Mouse (Mus musculus) neural tube, embryonic 13.5 days (tissue): ENCODE data around the gene Zbtb7b. TPM values are rescaled to one million over a fixed set of nuclear protein-coding genes. Genes with fewer than 3 reads are reported as not detected.

Source experiments
- ATAC-seq: fragments of 200-750 bp; cut with Nextera tagmentation; 2 replicates; pipeline ENCODE4 v1.8.0; 2017; ENCODE audit warnings: low read depth, mild to moderate bottlenecking, moderate TSS enrichment, moderate library complexity
- H3K27ac ChIP-seq: fragments of 300-500 bp; sonication (generic); replicated peaks from 2 replicates; pipeline ENCODE4 v1.5.1; 2015; ENCODE audit warnings: moderate library complexity, mild to moderate bottlenecking, inconsistent platforms
- H3K27me3 ChIP-seq: fragments of 300-500 bp; sonication (generic); 2 replicates; pipeline ENCODE4 v1.6.1; 2015; ENCODE audit warnings: mild to moderate bottlenecking, inconsistent platforms
- H3K36me3 ChIP-seq: fragments of 300-500 bp; sonication (generic); 2 replicates; pipeline ENCODE4 v1.6.1; 2015; ENCODE audit warnings: mild to moderate bottlenecking, inconsistent platforms
- H3K4me1 ChIP-seq: fragments of 300-500 bp; sonication (generic); replicated peaks from 2 replicates; pipeline ENCODE4 v1.6.1; 2015; ENCODE audit warnings: inconsistent platforms
- H3K4me2 ChIP-seq: fragments of 300-500 bp; sonication (generic); 2 replicates; pipeline ENCODE4 v1.6.1; 2015; ENCODE audit warnings: inconsistent platforms, mild to moderate bottlenecking, moderate library complexity
- H3K4me3 ChIP-seq: fragments of 300-500 bp; sonication (generic); 2 replicates; pipeline ENCODE4 v1.5.1; 2015; ENCODE audit warnings: mild to moderate bottlenecking, inconsistent platforms
- H3K9ac ChIP-seq: fragments of 300-500 bp; sonication (generic); 2 replicates; pipeline ENCODE4 v1.6.1; 2015; ENCODE audit warnings: moderate library complexity, mild to moderate bottlenecking, inconsistent platforms
- H3K9me3 ChIP-seq: fragments of 300-500 bp; sonication (generic); 2 replicates; pipeline ENCODE4 v1.6.1; 2016; ENCODE audit warnings: inconsistent platforms
- WGBS: fragments of 180-500 bp; shearing (Covaris S2); methylation state at CpG from one replicate; pipeline ENCODE4 v1.1.7; 2015; 5-methylcytosine and 5-hydroxymethylcytosine counted together
- polyA plus RNA-seq: library from polyadenylated mRNA; unstranded; fragments of >200 nt; fragmentation: Nextera tagmentation; extraction: Ambion mirVana; gene quantifications from 2 replicates; pipeline ENCODE4 v1.2.1, GENCODE M21; 2015

The Zbtb7b gene
- polyA plus RNA-seq, 1 experiment from 2014 or later = 0.68 TPM

- Histone ChIP-seq H3K9ac (peak overlapping the region; percentile 73), H3K4me3 (peak overlapping the region; percentile 51), H3K27me3 (peaks cover 32% of the 10 kb centered on the region), H3K4me2 (peak overlapping the region; percentile 99), H3K9me3 (no peaks in the 10 kb centered on the region), H3K4me1 (peaks cover 70% of the 10 kb centered on the region), H3K36me3 (no peaks in the 10 kb centered on the region), H3K27ac (peak overlapping the region; percentile 68)
- WGBS = under 1% methylated on average over 15 of the region's 15 CpGs
- ATAC-seq = peak; percentile 91
These were observed 971 bp downstream of the Zbtb7b start for GRCm38 (mm10) chr3:89393605-89394004.

GRCm38 (mm10) chr3:89392871-89393311 is 1.7 kb downstream of the Zbtb7b start:
- Histone ChIP-seq H3K4me2 (peak overlapping the region; percentile 99), H3K36me3 (no peaks in the 10 kb centered on the region), H3K4me1 (peaks cover 73% of the 10 kb centered on the region), H3K27ac (no peak overlapping the region), H3K9me3 (no peaks in the 10 kb centered on the region), H3K9ac (peak overlapping the region; percentile 71; the same call in 1 of the 2 replicates), H3K4me3 (peak overlapping the region; percentile 51), H3K27me3 (peaks cover 32% of the 10 kb centered on the region)
- no peak for ATAC-seq
- WGBS = 0% methylated on average over 18 of the region's 24 CpGs

- WGBS = under 1% methylated on average over 54 of the region's 56 CpGs
- peaks cover 71% of the 10 kb centered on the region for H3K4me1 ChIP-seq
- H3K27ac ChIP-seq = no peak overlapping the region
These were observed 2.7 kb downstream of the Zbtb7b start for GRCm38 (mm10) chr3:89391663-89392511.

DNA sequence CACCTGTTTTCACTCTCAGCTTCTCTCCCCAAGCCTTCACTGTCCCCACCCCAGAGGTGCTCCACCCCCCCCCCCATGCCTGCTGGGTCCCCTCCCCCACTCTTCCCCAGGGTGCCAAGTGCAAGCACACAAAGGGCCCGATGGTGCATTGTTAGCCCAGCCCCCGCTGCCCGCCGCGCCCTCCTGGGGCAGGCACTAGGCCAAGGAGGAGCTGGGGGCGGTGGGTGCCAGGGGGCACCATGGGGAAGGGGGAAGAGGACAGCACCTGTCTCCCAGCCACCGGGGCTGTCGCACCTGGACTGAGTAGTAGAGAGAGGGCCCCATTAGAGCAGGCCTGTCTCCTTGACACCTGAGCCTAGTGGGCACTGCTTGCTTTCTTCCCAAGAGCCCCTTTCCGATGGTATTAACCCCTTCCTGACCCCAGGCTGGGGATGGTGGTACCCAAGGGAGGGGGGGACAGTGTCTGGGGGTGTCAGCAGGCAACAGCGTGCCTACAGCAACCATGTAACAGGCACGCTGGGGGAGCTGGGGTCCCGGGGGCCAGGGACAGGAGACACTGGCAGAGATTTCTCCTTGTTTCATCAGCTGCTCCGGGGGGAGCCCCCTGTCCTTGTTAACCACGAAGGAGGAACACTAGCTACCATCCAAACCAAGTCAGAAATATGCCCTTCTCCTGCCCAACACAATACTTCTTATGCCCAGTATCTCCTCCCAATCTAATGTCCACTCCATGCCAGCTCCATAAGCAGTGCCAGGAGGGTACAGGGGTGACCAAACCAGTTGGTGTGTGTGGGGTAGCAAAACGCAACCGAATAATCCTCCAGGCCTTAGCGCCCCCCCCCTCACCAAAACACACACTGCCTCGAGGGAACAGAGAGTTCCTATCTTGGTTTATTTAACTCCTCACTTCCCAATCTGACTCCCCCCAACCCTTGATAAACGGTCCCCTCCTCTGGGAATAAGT is 3.6 kb downstream of the Zbtb7b start:
- Histone ChIP-seq H3K9me3 (no peaks in the 10 kb centered on the region), H3K27ac (no peak overlapping the region), H3K4me3 (peak overlapping the region; percentile 51), H3K36me3 (no peaks in the 10 kb centered on the region), H3K9ac (peak overlapping the region; percentile 71), H3K27me3 (peaks cover 28% of the 10 kb centered on the region), H3K4me1 (peaks cover 62% of the 10 kb centered on the region), H3K4me2 (peak overlapping the region; percentile 99)
- no peak for ATAC-seq
- WGBS = 8% methylated on average over 19 of the region's 19 CpGs

More at GRCm38 (mm10) chr3:89391663-89392511, 2.7 kb downstream of the Zbtb7b start:
- peak overlapping the region; percentile 51 for H3K4me3 ChIP-seq
- no peak for ATAC-seq
- no peaks in the 10 kb centered on the region for H3K9me3 ChIP-seq
- H3K36me3 ChIP-seq = no peaks in the 10 kb centered on the region
- peak overlapping the region; percentile 71 for H3K9ac ChIP-seq
- H3K27me3 ChIP-seq = peaks cover 32% of the 10 kb centered on the region
- H3K4me2 ChIP-seq = peak overlapping the region; percentile 99

- 51% methylated on average over 5 of the region's 5 CpGs for WGBS
- Histone ChIP-seq H3K9me3 (no peaks in the 10 kb centered on the region), H3K36me3 (no peaks in the 10 kb centered on the region), H3K27ac (no peak overlapping the region), H3K4me3 (no peak overlapping the region), H3K27me3 (peaks cover 24% of the 10 kb centered on the region), H3K4me1 (peaks cover 54% of the 10 kb centered on the region), H3K9ac (no peak overlapping the region), H3K4me2 (no peak overlapping the region)
- no peak for ATAC-seq
These were observed 4.5 kb downstream of the Zbtb7b start for GRCm38 (mm10) chr3:89390111-89390515.

GRCm38 (mm10) chr3:89388901-89389740 is 5.5 kb downstream of the Zbtb7b start:
- Histone ChIP-seq H3K27ac (no peak overlapping the region), H3K9ac (no peak overlapping the region), H3K4me1 (peaks cover 44% of the 10 kb centered on the region), H3K9me3 (no peaks in the 10 kb centered on the region), H3K27me3 (peaks cover 16% of the 10 kb centered on the region), H3K4me3 (no peak overlapping the region), H3K4me2 (no peak overlapping the region), H3K36me3 (no peaks in the 10 kb centered on the region)
- no peak for ATAC-seq
- 62% methylated on average over 5 of the region's 6 CpGs for WGBS

DNA sequence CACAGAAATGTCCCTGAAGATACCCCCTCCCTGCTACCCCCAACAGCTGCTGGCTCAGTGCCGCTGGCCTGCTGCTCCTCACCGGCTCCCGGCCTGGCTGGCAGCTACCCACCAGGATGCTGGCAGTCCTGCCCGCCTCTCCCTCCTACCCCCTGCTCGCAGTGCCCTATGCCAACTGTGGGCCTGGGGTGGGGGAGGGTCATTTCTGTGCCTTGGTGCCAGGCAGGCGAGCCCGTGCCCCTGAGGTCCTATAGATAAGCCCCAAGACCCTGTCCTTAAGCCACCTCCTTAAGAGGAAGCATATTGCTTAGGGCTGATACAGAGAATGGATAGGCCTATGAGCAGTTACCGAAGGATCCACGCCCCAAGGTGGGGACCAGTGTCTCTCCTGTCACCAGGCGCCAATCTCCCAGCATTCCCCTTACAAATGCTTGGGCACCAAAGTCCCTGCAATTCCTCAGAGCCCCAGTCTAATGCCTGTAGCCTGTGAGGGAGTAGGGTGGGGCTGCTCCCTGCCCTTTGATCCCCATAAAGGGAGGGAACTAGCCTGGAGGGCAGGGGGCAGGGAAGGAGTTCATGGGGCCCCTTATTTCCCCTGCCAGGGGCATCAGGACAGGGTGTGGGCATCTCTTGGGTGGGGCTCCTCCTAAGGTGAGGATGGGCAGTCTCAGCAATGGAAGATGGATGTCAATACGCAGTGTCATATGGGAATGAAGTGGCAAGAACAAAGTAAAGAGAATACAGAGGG is 6.3 kb downstream of the Zbtb7b start:
- Histone ChIP-seq H3K27ac (no peak overlapping the region), H3K4me1 (peaks cover 36% of the 10 kb centered on the region), H3K27me3 (peaks cover 16% of the 10 kb centered on the region), H3K9me3 (no peaks in the 10 kb centered on the region), H3K9ac (no peak overlapping the region), H3K4me2 (no peak overlapping the region), H3K36me3 (no peaks in the 10 kb centered on the region), H3K4me3 (no peak overlapping the region)
- no peak for ATAC-seq
- WGBS = 66% methylated on average over 11 of the region's 11 CpGs

DNA sequence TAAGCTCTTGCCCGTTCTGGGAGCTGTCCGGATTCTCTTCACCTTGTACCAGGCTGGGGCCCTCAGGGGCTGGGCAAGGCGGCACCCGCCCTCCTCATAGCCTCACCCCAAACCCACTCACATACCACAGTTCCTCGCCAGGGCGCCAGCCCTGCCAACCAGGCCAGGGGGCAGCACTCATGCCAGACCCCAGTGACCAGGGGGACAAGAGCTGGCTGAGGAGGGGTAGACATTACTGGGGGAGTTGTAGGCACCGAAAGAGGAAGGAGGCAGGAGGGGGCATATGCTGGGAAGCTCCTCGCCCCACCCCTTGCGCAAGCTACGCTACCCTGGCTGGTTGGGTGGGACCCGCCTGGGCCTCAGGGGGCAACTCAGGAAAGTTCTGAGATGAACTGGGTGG is 6.9 kb downstream of the Zbtb7b start:
- H3K9me3 ChIP-seq = no peaks in the 10 kb centered on the region
- ATAC-seq = no peak
- no peaks in the 10 kb centered on the region for H3K36me3 ChIP-seq
- H3K4me1 ChIP-seq = peaks cover 30% of the 10 kb centered on the region
- H3K27ac ChIP-seq = no peak overlapping the region
- H3K4me2 ChIP-seq = no peak overlapping the region
- 85% methylated on average over 11 of the region's 11 CpGs for WGBS
- H3K27me3 ChIP-seq = peaks cover 12% of the 10 kb centered on the region
- H3K4me3 ChIP-seq = no peak overlapping the region
- H3K9ac ChIP-seq = no peak overlapping the region

GRCm38 (mm10) chr3:89386438-89387420 is 7.8 kb downstream of the Zbtb7b start:
- Histone ChIP-seq H3K27me3 (0 out of 2 replicates have a peak, but pooled peaks cover 5% of the 10 kb centered on the region), H3K4me2 (no peak overlapping the region), H3K36me3 (no peaks in the 10 kb centered on the region), H3K9me3 (no peaks in the 10 kb centered on the region), H3K9ac (no peak overlapping the region), H3K4me1 (peaks cover 21% of the 10 kb centered on the region), H3K27ac (no peak overlapping the region), H3K4me3 (no peak overlapping the region)
- ATAC-seq = no peak
- 55% methylated on average over 17 of the region's 17 CpGs for WGBS

- WGBS = 55% methylated on average over 11 of the region's 11 CpGs
- H3K27me3 ChIP-seq = 0 out of 2 replicates have a peak, but pooled peaks cover 5% of the 10 kb centered on the region
- no peaks in the 10 kb centered on the region for H3K36me3 ChIP-seq
- peaks cover 8% of the 10 kb centered on the region; the same call in 1 of the 2 replicates for H3K4me1 ChIP-seq
- no peak for ATAC-seq
- H3K4me2 ChIP-seq = no peak overlapping the region
- no peaks in the 10 kb centered on the region for H3K9me3 ChIP-seq
- H3K27ac ChIP-seq = no peak overlapping the region
- H3K9ac ChIP-seq = no peak overlapping the region
- H3K4me3 ChIP-seq = no peak overlapping the region
These were observed 9.1 kb downstream of the Zbtb7b start for GRCm38 (mm10) chr3:89385451-89385850.
